Mouse (Mus musculus) mature B cell (primary cell): Measurements from ENCODE around the gene Luc7l2.
"Not testable (repeated sequence)": the region's sequence is repeated elsewhere in the genome, so short reads cannot be mapped to it uniquely, and the experiment has no call there.

Experiments
- in situ Hi-C: fragments of 300-500 bp; cut with MboI; formaldehyde crosslinking; loops from 2 replicates; pipeline ENCODE4 v1.14.3; 2019

The Luc7l2 gene

GRCm38 (mm10) chr6:38551062-38551988 is at the start of gene Luc7l2:
TSS of gene Luc7l2 (plus strand) at chr6:38551334.
- in situ Hi-C loops, result no loop called here

DNA sequence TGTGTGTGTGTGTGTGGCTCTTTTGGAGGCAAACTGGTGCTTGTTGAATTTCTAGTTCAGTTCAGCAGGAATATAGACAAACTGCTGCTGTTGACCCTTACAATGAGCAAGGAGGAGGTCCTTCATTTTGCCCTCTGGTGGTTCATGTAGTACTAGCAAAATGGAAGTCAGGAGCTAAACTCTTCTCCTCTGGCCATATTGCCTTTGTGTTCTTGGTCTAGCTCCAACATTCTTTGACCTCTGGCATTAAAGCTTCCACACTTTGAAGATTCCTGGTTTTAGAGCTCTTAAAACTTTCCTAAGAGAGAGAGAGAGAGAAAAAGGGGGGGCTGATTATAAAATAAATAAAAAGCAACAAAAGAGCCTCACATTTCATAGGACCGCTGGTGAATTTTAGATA is 39.0 kb upstream of the Luc7l2 start:
- in situ Hi-C loops, result no loop called here

DNA sequence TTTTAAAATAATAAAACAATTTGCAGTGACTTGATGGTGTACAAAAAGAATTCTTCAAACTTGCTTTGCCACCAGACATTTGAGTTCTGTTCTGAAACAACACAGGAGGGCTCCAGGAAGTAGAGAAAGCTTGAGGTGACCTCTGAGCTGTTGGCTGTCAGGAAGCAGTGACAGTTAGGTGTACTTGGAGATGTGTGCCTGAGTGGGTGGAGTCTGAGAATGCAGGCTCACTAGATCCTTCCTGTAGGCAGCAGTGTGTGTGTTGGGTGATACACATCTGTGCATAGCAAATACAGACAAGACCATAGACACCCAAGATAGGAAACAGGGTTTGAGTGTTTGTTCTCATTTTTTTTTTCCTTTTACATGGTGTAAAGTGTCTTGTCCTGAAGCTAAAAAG is 38.3 kb upstream of the Luc7l2 start:
- in situ Hi-C loops, result no loop called here

GRCm38 (mm10) chr6:38515201-38515600 is 35.9 kb upstream of the Luc7l2 start:
- in situ Hi-C loops, result no loop called here

GRCm38 (mm10) chr6:38523851-38524250 is 27.3 kb upstream of the Luc7l2 start:
- in situ Hi-C loops, result no loop called here

- in situ Hi-C loops, result no loop called here
Observed at GRCm38 (mm10) chr6:38531211-38531820, 19.8 kb upstream of the Luc7l2 start.

DNA sequence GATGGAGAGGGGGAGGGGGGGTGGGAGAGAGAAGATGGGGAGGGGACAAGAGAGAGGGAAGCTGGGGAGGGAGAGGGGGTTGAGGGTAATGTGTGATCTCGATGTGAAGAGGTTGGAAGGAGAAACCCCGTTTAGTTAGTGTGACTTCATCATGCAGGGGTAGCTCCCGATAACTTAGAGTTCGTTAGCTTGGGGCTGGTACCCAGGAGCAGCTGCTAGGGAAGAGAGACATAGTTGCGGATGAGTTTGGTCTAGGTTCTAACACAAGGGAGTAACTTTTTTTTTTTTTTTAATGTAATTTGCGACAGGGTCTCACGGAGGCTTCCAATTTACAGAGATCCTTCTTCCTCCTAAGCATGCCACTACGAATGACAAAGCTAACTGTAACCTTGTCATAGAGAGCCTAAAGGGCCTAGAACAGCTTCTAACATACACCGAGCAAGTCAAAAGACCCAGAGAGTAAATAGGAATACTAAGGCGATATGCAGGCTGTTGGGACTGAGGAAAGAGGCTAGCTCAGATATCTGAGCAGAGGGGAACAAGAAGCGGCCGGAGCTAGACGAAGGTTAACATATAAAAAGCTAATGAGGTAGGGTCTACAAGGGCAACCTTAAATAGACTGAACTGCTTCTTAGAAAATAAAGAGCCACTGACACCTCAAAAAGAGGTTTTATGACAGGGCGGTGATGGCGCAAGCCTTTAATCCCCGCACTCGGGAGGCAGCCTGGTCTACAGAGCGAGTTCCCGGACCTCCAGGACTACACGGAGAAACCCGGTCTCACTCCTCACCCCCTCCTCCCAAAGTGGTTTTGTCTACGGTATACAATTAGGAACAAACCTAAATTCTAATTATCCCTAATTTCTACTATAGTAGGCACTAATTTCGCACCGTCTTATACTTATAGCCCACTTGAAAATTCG is 18.4 kb upstream of the Luc7l2 start:
- in situ Hi-C loops, result no loop called here

GRCm38 (mm10) chr6:38533428-38534405 is 17.4 kb upstream of the Luc7l2 start, which contains the start of gene Fmc1:
TSS of gene Fmc1 (plus strand) at chr6:38533502.
- in situ Hi-C loops, result no loop called here

GRCm38 (mm10) chr6:38534640-38535365 is 16.3 kb upstream of the Luc7l2 start:
- in situ Hi-C loops, result no loop called here

- in situ Hi-C loops, result no loop called here
Observed at GRCm38 (mm10) chr6:38535366-38535690, 15.8 kb upstream of the Luc7l2 start.

DNA sequence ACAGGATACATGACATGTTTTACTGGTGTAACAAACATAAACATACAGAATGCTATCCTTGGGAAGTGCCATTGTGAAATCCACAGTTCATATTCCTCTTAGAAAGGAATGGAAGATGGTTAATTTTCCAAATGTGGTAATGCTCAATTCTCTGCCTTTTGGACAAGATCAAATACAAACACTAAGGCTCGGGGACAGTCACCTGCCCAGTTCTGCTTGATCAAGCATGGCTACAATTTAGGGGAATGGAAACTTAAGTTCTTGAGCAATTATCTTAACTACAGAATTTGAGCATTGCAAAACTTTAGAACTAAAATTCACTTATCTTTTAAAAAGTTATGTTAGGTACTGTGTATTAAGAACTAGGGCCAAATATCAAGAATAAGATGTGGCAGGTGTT is 15.3 kb upstream of the Luc7l2 start:
- in situ Hi-C loops, result no loop called here

GRCm38 (mm10) chr6:38544141-38544540 is 7.0 kb upstream of the Luc7l2 start:
- in situ Hi-C loops, result not testable (repeated sequence)

- in situ Hi-C loops, result not testable (repeated sequence)
Observed at GRCm38 (mm10) chr6:38547005-38547404, 4.1 kb upstream of the Luc7l2 start.

GRCm38 (mm10) chr6:38547707-38548106 is 3.4 kb upstream of the Luc7l2 start:
- in situ Hi-C loops, result no loop called here

GRCm38 (mm10) chr6:38548595-38548994 is 2.5 kb upstream of the Luc7l2 start:
- in situ Hi-C loops, result not testable (repeated sequence)

GRCm38 (mm10) chr6:38549840-38550239 is 1.3 kb upstream of the Luc7l2 start:
- in situ Hi-C loops, result not testable (repeated sequence)

GRCm38 (mm10) chr6:38550250-38551061 is 678 bp upstream of the Luc7l2 start:
- in situ Hi-C loops, result no loop called here

GRCm38 (mm10) chr6:38551989-38552635 is 978 bp downstream of the Luc7l2 start:
- in situ Hi-C loops, result no loop called here

- in situ Hi-C loops, result no loop called here
Observed at GRCm38 (mm10) chr6:38552636-38553000, 1.5 kb downstream of the Luc7l2 start.
